Mouse (Mus musculus) liver, embryonic 14.5 days (tissue): ENCODE data around the gene Iqcf1. TPM values are rescaled to one million over a fixed set of nuclear protein-coding genes. Genes with fewer than 3 reads are reported as not detected.

ENCODE experiments used
- ATAC-seq: fragments of 200-750 bp; cut with Nextera tagmentation; 2 replicates; pipeline ENCODE4 v1.8.0; 2017; ENCODE audit warnings: moderate number of reproducible peaks, mild to moderate bottlenecking, moderate library complexity; ENCODE audit not compliant: insufficient read depth
- DNase-seq, 3 experiments: peaks; one replicate each; pipeline ENCODE4 v3.0.0-alpha.2; 2012 to 2013; ENCODE audit warnings: low read depth in 3 of 3, low spot score in 3 of 3
- H3K27ac ChIP-seq: fragments of 300-500 bp; sonication (generic); 2 replicates; pipeline ENCODE4 v1.5.1; 2014; ENCODE audit warnings: moderate library complexity, mild to moderate bottlenecking, control low read depth, inconsistent platforms
- H3K27me3 ChIP-seq: fragments of 300-500 bp; sonication (generic); 2 replicates; pipeline ENCODE4 v1.6.1; 2014; ENCODE audit warnings: mild to moderate bottlenecking, low read length, moderate library complexity; ENCODE audit not compliant: control insufficient read depth, insufficient read depth
- H3K36me3 ChIP-seq: fragments of 300-500 bp; sonication (generic); replicated peaks from 2 replicates; pipeline ENCODE4 v1.6.1; 2014; ENCODE audit warnings: low read depth; ENCODE audit not compliant: control insufficient read depth, insufficient read depth
- H3K4me1 ChIP-seq, 2 experiments: fragments of 200-500 bp in 1 of 2; fragments of 300-500 bp in 1 of 2; sonication (generic) in 1 of 2; replicated peaks; 2 replicates each; pipeline ENCODE4 v1.6.1; 2012 to 2014; ENCODE audit warnings: antibody characterized with exemption in 1 of 2, inconsistent platforms in 1 of 2, low read length in 1 of 2; ENCODE audit not compliant: control insufficient read depth in 2 of 2, insufficient read depth in 2 of 2
- H3K4me2 ChIP-seq: fragments of 300-500 bp; sonication (generic); 2 replicates; pipeline ENCODE4 v1.6.1; 2014; ENCODE audit warnings: low read depth, mild to moderate bottlenecking, control low read depth, moderate library complexity
- H3K4me3 ChIP-seq, 2 experiments: fragments of 200-500 bp in 1 of 2; fragments of 300-500 bp in 1 of 2; sonication (generic) in 1 of 2; 2 replicates each; pipeline ENCODE4 v1.5.1; 2012 to 2014; ENCODE audit warnings: low read depth in 2 of 2, low read length in 2 of 2, mild to moderate bottlenecking in 2 of 2, control low read depth in 1 of 2, inconsistent platforms in 1 of 2, moderate library complexity in 1 of 2; ENCODE audit not compliant: insufficient read depth in 1 of 2
- H3K9ac ChIP-seq: fragments of 300-500 bp; sonication (generic); replicated peaks from 2 replicates; pipeline ENCODE4 v1.6.1; 2014; ENCODE audit warnings: mild to moderate bottlenecking, control low read depth, moderate library complexity
- H3K9me3 ChIP-seq: fragments of 300-500 bp; sonication (generic); 2 replicates; pipeline ENCODE4 v1.6.1; 2016; ENCODE audit warnings: low read length, mixed read lengths; ENCODE audit not compliant: control insufficient read depth
- CTCF ChIP-seq: IDR thresholded peaks from 2 replicates; pipeline ENCODE4 v1.5.1; 2016; ENCODE audit warnings: antibody characterized with exemption, low read depth, control low read depth
- EP300 ChIP-seq: IDR thresholded peaks from 2 replicates; pipeline ENCODE4 v1.6.1; 2016; ENCODE audit warnings: antibody characterized with exemption, low read depth
- WGBS: fragments of 180-500 bp; shearing (Covaris S2); extraction: QIAGEN DNeasy Blood & Tissue Kit; methylation state at CpG from one replicate; pipeline ENCODE4 v1.1.7; 2014; ENCODE audit not compliant: insufficient replicate concordance; 5-methylcytosine and 5-hydroxymethylcytosine counted together
- polyA plus RNA-seq, 2 experiments: library from polyadenylated mRNA; depleted of rRNA in 1 of 2; stranded (reverse) in 1 of 2; unstranded in 1 of 2; fragments of >200 nt; fragmentation: Nextera tagmentation in 1 of 2; extraction: Ambion mirVana in 1 of 2; gene quantifications; 2 replicates each; pipeline versions ENCODE4 v1.2.1 to v1.2.3; 2012 to 2014

The Iqcf1 gene
- polyA plus RNA-seq, 2 experiments: not detected

GRCm38 (mm10) chr9:106461026-106461415 lies 38.7 kb upstream of the Iqcf1 start:
- no peak for DNase-seq
- H3K27ac ChIP-seq: no peak overlapping the region
- ATAC-seq: no peak
- no peak overlapping the region for H3K4me3 ChIP-seq
- no peaks in the 10 kb centered on the region for H3K4me1 ChIP-seq
- H3K36me3 ChIP-seq: no peaks in the 10 kb centered on the region
- H3K27me3 ChIP-seq: peaks cover 18% of the 10 kb centered on the region
- 76% methylated on average over 9 of the region's 9 CpGs for WGBS
- H3K9me3 ChIP-seq: no peaks in the 10 kb centered on the region
- H3K9ac ChIP-seq: no peak overlapping the region
- H3K4me2 ChIP-seq: no peak overlapping the region
- no peak for TF ChIP-seq EP300
- TF ChIP-seq CTCF: no peak

GRCm38 (mm10) chr9:106461641-106462429 lies 37.9 kb upstream of the Iqcf1 start:
- Histone ChIP-seq H3K4me1 (no peaks in the 10 kb centered on the region), H3K4me3 (no peak overlapping the region), H3K36me3 (no peaks in the 10 kb centered on the region), H3K9me3 (no peaks in the 10 kb centered on the region), H3K27ac (no peak overlapping the region), H3K9ac (no peak overlapping the region), H3K27me3 (peaks cover 20% of the 10 kb centered on the region), H3K4me2 (no peak overlapping the region)
- 73% methylated on average over 16 of the region's 16 CpGs for WGBS
- TF ChIP-seq EP300 (no peak), CTCF (no peak)
- DNase-seq (no peak), ATAC-seq (no peak)

DNA sequence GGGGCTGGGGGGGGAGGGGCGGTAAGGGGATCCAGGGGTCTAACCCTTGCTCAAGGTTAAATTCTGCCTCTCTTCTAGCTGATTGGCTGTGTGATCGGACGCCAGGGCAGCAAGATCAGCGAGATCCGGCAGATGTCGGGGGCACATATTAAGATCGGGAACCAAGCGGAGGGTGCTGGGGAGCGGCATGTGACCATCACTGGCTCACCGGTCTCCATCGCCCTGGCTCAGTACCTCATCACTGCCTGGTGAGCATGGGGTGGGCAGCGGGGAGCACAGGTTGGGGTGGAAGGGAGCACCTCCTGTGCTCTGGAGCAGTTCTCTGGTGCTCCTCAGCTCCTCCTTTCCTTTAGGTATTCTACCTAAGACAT lies 37.4 kb upstream of the Iqcf1 start:
- Histone ChIP-seq H3K4me1 (no peaks in the 10 kb centered on the region), H3K4me2 (no peak overlapping the region), H3K27me3 (peaks cover 20% of the 10 kb centered on the region), H3K36me3 (no peaks in the 10 kb centered on the region), H3K27ac (no peak overlapping the region), H3K9ac (no peak overlapping the region), H3K9me3 (no peaks in the 10 kb centered on the region), H3K4me3 (no peak overlapping the region)
- ATAC-seq: no peak
- DNase-seq: no peak
- 84% methylated on average over 12 of the region's 12 CpGs for WGBS
- TF ChIP-seq CTCF (no peak), EP300 (no peak)

GRCm38 (mm10) chr9:106463122-106464063 lies 36.4 kb upstream of the Iqcf1 start:
- Histone ChIP-seq H3K4me3 (no peak overlapping the region), H3K36me3 (no peaks in the 10 kb centered on the region), H3K4me1 (no peaks in the 10 kb centered on the region), H3K9me3 (no peaks in the 10 kb centered on the region), H3K4me2 (no peak overlapping the region), H3K9ac (no peak overlapping the region), H3K27me3 (peaks cover 20% of the 10 kb centered on the region), H3K27ac (no peak overlapping the region)
- WGBS: 77% methylated on average over 21 of the region's 21 CpGs
- no peak for ATAC-seq
- no peak for DNase-seq
- no peak for TF ChIP-seq CTCF
- TF ChIP-seq EP300: no peak
